Mouse (Mus musculus) intestine, embryonic 16.5 days (tissue): ENCODE data around the gene 1700123K08Rik. TPM values are rescaled to one million over a fixed set of nuclear protein-coding genes. Genes with fewer than 3 reads are reported as not detected.
"Not testable (repeated sequence)": the region's sequence is repeated elsewhere in the genome, so short reads cannot be mapped to it uniquely, and the experiment has no call there.

Source experiments
- ATAC-seq: fragments of 200-750 bp; cut with Nextera tagmentation; 2 replicates; pipeline ENCODE4 v1.8.0; 2017; ENCODE audit warnings: moderate TSS enrichment, moderate library complexity
- H3K27ac ChIP-seq: fragments of 300-500 bp; sonication (generic); 2 replicates; pipeline ENCODE4 v1.5.1; 2014; ENCODE audit warnings: mild to moderate bottlenecking, low read length
- H3K27me3 ChIP-seq: fragments of 300-500 bp; sonication (generic); replicated peaks from 2 replicates; pipeline ENCODE4 v1.6.1; 2014; ENCODE audit warnings: low read length, control low read depth, mixed read lengths; ENCODE audit not compliant: control insufficient read depth, insufficient read depth
- H3K36me3 ChIP-seq: fragments of 300-500 bp; sonication (generic); 2 replicates; pipeline ENCODE4 v1.6.1; 2014; ENCODE audit warnings: low read length, control low read depth; ENCODE audit not compliant: control insufficient read depth, insufficient read depth
- H3K4me1 ChIP-seq: fragments of 300-500 bp; sonication (generic); 2 replicates; pipeline ENCODE4 v1.6.1; 2014; ENCODE audit warnings: low read length, control low read depth, mixed read lengths; ENCODE audit not compliant: control insufficient read depth, insufficient read depth
- H3K4me2 ChIP-seq: fragments of 300-500 bp; sonication (generic); 2 replicates; pipeline ENCODE4 v1.6.1; 2014; ENCODE audit warnings: low read depth, low read length, control low read depth
- H3K4me3 ChIP-seq: fragments of 300-500 bp; sonication (generic); 2 replicates; pipeline ENCODE4 v1.5.1; 2014; ENCODE audit warnings: mild to moderate bottlenecking, low read length
- H3K9ac ChIP-seq: fragments of 300-500 bp; sonication (generic); 2 replicates; pipeline ENCODE4 v1.6.1; 2014; ENCODE audit warnings: low read depth, low read length
- H3K9me3 ChIP-seq: fragments of 300-500 bp; sonication (generic); 2 replicates; pipeline ENCODE4 v1.6.1; 2016; ENCODE audit warnings: low read length, control low read depth; ENCODE audit not compliant: control insufficient read depth
- WGBS: fragments of 180-500 bp; shearing (Covaris S2); extraction: QIAGEN DNeasy Blood & Tissue Kit; methylation state at CpG from one replicate; pipeline ENCODE4 v1.1.7; 2014; 5-methylcytosine and 5-hydroxymethylcytosine counted together
- microRNA-seq: library from miRNA; unstranded; fragments of <30 nt; microRNA quantifications from one replicate; pipeline ENCODE4, GENCODE M21; 2016
- polyA plus RNA-seq: library from polyadenylated mRNA; unstranded; fragments of >200 nt; fragmentation: Nextera tagmentation; extraction: Ambion mirVana; gene quantifications from 2 replicates; pipeline ENCODE4 v1.2.1, GENCODE M21; 2015

1700123K08Rik gene
- polyA plus RNA-seq, result not detected in 2 replicates

GRCm38 (mm10) chr5:138564612-138565011 lies at the start of gene 1700123K08Rik:
Gene 1700123K08Rik (minus strand): TSS chr5:138564712.
- H3K9me3 ChIP-seq, H3K27ac ChIP-seq, H3K4me1 ChIP-seq, H3K36me3 ChIP-seq, H3K4me3 ChIP-seq, H3K4me2 ChIP-seq, ATAC-seq, H3K9ac ChIP-seq, H3K27me3 ChIP-seq: not testable (repeated sequence)
- WGBS, result 86% methylated on average over 2 of the region's 2 CpGs

GRCm38 (mm10) chr5:138587396-138587795 lies 22.9 kb upstream of the 1700123K08Rik start:
- ATAC-seq, result no peak
- WGBS, result 85% methylated on average over 6 of the region's 6 CpGs
- H3K27ac ChIP-seq, result no peak overlapping the region
- no peaks in the 10 kb centered on the region for H3K27me3 ChIP-seq
- no peak overlapping the region for H3K4me2 ChIP-seq
- H3K4me3 ChIP-seq, result no peak overlapping the region
- no peaks in the 10 kb centered on the region for H3K4me1 ChIP-seq
- H3K9me3 ChIP-seq, result peaks cover 13% of the 10 kb centered on the region
- H3K9ac ChIP-seq, result no peak overlapping the region
- H3K36me3 ChIP-seq, result no peaks in the 10 kb centered on the region

GRCm38 (mm10) chr5:138571623-138572022 lies 7.1 kb upstream of the 1700123K08Rik start:
- Histone ChIP-seq H3K27me3 (no peaks in the 10 kb centered on the region), H3K4me1 (no peaks in the 10 kb centered on the region), H3K4me3 (no peak overlapping the region), H3K36me3 (no peaks in the 10 kb centered on the region), H3K27ac (no peak overlapping the region), H3K9me3 (0 out of 2 replicates have a peak, but pooled peaks cover 3% of the 10 kb centered on the region), H3K4me2 (no peak overlapping the region), H3K9ac (no peak overlapping the region)
- ATAC-seq, result no peak
- 53% methylated on average over 4 of the region's 4 CpGs for WGBS

GRCm38 (mm10) chr5:138552718-138553117 lies 11.8 kb downstream of the 1700123K08Rik start:
- no peaks in the 10 kb centered on the region for H3K4me1 ChIP-seq
- H3K36me3 ChIP-seq, result no peaks in the 10 kb centered on the region
- no peak overlapping the region for H3K4me2 ChIP-seq
- H3K9me3 ChIP-seq, result no peaks in the 10 kb centered on the region
- no peak for ATAC-seq
- H3K9ac ChIP-seq, result no peak overlapping the region
- H3K27ac ChIP-seq, result no peak overlapping the region
- no peaks in the 10 kb centered on the region for H3K27me3 ChIP-seq
- H3K4me3 ChIP-seq, result no peak overlapping the region
- WGBS, result 49% methylated on average over 1 of the region's 1 CpGs

- no peak overlapping the region for H3K27ac ChIP-seq
- no peaks in the 10 kb centered on the region for H3K27me3 ChIP-seq
- no peaks in the 10 kb centered on the region for H3K9me3 ChIP-seq
- no peak overlapping the region for H3K9ac ChIP-seq
- no peak overlapping the region for H3K4me3 ChIP-seq
- no peaks in the 10 kb centered on the region for H3K4me1 ChIP-seq
- WGBS, result 78% methylated on average over 1 of the region's 1 CpGs
- H3K36me3 ChIP-seq, result no peaks in the 10 kb centered on the region
- no peak for ATAC-seq
- H3K4me2 ChIP-seq, result no peak overlapping the region
Measured at GRCm38 (mm10) chr5:138532491-138532890, 32.0 kb downstream of the 1700123K08Rik start.

Small RNA genes within 50 kb of the gene (microRNA-seq; reads per million reads assigned to microRNA genes)
- gene Gm24082, result not detected

Other genes starting within 250 kb of the 1700123K08Rik start
- gene Pvrig, start 222.8 kb downstream of the 1700123K08Rik start, polyA plus RNA-seq, result 0.44 and 0.47 TPM in 2 replicates
- 22.0 and 24.0 TPM in 2 replicates for gene Zfp157, start 123.2 kb downstream of the 1700123K08Rik start, polyA plus RNA-seq
- 43.1 TPM in 2 replicates for gene Zfp68, start 55.0 kb upstream of the 1700123K08Rik start, polyA plus RNA-seq
- gene A430033K04Rik, start 58.1 kb upstream of the 1700123K08Rik start, polyA plus RNA-seq, result 8.0 and 9.5 TPM in 2 replicates
- gene Fam20c, start 189.8 kb upstream of the 1700123K08Rik start, polyA plus RNA-seq, result 3.4 and 3.6 TPM in 2 replicates